Mouse (Mus musculus): ENCODE measurements around the gene Mrpl54.
A peak's percentile ranks its signal among the peaks of the same experiment; 100 is the strongest.

Mrpl54 gene

DNA sequence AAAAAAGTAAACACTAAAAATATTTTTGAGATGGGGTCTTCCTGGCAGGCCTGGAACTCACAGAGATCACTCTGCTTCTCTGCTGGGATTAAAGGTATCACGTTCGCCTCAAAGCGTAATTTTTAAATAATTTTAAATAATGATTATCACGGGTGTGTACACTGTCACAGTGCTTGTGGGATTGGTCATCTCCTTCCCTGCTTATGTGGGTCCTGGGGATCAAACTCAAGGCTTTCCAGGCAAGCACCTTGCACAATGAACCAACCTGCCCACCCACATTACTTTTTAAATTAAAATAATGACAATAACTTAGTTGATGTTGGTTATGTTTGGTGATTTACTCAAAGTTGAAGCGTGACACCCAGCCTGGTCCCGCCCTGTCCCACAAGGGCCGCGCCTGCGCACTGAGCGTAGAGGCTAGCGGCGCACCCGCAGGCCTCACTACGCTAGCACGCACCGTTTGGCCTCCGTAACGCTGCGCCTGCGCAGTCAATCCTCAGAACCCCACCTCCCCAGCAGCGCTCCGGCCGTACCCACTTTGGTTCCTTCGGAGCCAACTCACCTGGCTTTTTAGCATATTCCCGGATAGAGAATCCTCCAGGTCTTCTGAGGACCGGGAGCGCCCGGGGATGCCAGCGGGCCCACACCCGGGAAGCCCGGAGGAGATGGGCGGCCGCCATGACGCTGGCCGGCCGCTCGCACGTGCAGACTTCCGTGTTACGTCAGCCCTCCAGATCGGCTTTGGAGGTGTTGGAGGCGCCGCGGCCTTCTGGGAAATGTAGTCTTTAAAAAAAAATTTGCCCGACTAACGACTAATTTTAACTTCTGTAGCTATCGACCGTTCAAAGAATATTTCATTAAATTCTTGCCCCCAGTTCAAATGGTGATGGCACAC lies at the start of gene Mrpl54, which contains the start of gene Apba3:
TSS of gene Mrpl54 (minus strand) at position 724 of the 895 bp plus-strand sequence.
TSS of gene Apba3 (plus strand) at position 750 of the 895 bp plus-strand sequence.
- DNase-seq, result peak; percentile 97

DNA sequence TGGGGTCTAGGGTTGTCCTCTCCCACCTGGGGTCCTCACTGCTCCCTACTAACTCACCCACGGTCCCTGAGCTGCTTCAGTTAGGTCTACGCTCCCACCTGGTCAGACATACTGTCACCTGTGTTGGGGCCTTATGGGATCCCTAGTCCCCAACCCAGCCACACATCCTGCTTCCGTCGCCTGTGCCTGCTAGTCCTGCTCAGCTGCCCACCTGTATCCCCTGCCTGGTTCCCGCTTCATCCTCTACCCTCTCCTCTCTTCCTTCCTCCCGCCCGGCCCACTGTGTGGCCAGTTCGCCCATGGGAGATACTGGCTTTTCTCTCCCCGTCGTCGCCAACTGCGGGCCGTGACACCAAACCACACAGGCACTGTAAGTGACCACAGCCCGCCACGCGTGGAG lies 48.9 kb upstream of the Mrpl54 start:
- DNase-seq, result no peak

DNA sequence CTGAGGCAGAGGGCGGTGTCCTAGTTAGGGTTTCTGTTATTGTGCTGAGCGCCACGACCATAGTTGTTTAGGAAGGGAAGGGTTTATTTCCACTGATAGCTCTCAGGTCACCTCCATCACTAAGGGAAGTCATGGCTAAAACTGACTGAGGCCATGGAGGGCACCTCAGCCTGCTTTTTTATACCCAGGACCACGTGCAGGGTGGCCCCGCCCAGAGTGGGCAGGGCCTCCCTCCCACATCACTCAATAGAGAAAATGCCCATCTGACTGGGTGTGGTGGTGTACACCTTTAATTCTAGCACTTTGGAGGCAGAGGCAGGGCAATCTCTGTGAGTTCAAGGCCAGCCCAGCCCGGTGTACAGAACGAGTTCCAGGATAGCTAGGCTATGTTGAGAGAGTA lies 47.5 kb upstream of the Mrpl54 start:
- DNase-seq, result no peak

DNA sequence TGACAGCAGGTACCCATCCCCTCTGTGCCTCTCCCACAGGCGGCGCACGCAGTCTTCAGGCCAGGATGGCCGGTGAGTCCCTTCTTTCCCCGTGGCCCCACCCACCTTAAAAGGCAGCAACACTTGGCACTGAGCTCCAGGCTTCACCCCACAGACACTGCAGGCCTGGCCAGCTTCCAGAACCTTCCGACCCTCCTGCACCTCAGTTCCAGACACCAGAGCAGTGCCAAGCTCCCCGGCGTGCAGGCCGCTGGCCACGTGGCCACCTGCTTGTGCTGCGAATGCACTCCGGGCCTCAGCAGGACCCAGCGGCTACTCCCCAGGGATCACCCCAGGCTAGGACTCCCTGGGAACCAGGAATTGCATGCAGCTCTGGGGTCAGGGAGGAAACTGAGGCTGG lies 46.8 kb upstream of the Mrpl54 start:
- DNase-seq, result no peak

DNA sequence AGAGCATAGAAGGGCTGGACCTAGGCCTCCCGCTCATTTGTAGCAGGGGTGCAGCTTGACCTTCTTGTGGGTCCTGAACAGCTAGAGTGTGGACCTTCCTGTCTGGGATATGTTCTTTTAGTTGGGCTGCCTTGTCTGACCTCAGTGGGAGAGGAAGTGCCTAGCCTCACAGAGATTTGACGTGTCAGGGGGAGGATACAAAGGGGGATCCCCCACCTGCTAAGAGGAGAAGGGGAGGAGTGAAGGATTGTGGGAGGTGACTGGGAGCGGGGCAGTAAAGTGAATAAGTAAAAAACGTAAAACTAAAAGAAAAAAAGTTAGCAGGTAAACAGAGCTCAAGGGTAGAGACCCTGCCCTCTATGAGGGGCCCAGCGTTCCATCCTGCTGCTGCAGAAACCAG lies 42.8 kb upstream of the Mrpl54 start:
- no peak for DNase-seq

DNA sequence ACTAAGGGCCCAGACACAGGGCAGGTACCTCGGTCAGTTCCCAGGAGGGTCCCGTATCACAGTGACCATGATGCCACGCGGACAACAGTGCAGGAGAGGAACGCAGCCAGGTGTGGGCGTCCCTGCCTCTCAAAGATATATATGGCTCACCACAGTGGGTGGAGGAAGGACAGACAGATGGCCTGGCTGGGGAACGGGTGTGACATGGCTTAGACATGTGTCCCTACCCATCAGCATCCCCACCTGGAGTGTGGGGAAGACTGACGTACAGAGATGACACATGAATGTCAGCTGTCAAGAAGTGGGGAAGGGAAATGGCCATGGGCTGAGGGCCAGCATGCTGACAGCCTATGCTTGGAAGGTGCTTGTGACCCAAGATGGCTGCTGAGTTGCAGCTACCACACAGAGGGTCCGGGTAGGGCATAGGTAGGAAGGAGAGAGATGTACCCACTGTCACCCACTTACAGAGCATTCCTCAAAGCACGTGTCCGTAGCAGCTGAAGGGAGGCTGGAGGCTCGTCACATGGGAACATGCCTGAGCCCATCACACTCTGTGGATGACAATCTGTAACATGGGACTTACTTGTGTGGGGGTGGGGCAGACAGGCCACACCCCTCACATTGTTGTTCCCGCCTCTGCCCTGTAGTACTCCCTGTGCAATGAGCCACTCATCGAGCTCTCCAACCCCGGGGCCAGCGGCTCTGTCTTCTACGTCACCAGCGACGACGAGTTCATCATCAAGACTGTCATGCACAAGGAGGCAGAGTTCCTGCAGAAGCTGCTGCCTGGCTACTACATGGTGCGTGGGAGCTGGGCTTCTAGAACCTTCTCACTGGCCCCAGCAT lies 40.3 kb upstream of the Mrpl54 start:
- DNase-seq, result no peak

DNA sequence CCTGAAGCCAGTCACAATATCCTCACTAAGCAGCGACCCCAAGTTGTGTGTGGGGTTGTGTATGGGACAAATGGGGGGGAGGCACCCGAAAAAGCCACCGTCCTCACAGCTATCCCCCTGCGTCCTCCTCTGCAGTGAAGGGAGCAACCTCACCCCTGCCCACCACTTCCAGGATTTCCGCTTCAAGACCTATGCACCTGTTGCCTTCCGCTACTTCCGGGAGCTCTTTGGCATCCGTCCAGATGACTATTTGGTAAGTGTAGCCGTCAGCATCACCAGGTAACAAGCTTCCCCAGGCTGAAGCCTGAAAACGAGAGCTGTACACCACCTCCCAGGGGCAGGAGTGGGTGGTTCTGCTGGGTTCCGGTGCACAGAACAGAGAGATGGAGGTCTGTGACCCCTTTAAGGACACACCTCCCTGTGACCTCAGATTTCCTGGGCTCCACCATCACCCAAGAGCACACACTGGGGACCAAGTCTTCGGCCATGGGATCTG lies 39.5 kb upstream of the Mrpl54 start:
- DNase-seq, result no peak

DNA sequence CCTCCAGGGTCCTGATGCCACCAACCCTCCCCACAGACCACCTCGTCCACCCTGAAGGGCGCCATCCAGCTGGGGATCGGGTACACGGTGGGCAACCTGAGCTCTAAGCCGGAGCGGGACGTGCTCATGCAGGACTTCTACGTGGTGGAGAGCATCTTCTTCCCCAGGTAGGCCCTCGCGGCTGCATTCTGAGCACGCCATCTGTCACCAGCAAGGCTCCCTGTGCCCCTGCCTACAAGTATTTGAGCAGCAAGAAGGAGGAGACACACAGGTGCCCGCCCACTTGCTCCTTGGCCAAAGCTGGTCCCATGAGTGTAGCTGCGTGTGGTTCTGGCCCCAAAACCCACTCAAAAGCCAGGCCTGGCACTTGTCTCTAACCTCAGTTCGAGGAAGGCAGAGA lies 38.9 kb upstream of the Mrpl54 start:
- no peak for DNase-seq

DNA sequence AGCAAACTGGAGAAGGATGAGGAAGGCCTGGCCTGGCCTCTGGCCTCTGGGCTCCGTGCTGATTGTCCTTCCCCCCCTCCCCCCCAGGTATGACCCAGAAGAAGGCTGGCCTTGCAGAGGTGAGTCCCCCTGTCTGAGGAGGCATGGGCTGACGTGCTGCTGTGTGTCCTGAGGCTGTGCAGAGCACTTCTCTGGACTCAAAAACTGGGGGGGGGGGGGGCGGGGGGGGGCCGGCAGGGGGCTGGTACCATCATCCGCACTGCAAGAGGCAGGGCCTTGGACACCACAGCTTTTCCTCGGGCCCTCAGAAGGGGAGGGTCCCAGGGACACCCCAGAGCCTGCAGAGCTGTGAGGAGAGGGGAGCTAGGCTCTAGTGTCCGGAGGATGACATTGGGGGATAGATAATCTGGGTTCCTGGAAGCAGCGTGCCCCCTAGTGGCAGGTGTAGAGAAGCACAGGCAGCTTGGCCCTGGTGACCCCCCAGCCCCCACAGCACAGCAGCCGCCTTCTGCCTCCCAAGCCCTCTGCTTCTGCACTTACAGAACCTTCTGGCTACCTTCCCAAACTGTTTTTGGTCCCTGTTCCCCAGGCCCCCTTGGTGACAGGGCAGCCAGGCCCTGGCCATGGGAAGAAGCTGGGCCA lies 38.0 kb upstream of the Mrpl54 start:
- peak; percentile 77 for DNase-seq

DNA sequence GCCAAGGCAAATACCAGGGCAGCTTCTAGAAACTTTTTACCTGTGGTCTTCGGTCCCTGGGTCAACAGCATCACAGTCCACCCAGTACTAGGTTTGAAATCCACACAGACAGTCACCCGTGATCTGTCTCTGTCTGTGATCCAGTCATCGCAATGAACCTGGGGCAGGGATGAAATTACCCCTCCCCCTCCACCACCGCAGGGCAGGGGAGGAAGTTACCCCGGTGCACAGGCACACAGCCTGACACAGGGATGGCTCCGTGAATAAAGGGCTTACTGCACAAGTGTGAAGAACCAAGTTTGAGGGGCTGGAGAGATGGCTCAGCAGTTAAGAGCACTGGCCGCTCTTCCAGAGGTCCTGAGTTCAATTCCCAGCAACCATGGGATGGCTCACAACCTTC lies 37.0 kb upstream of the Mrpl54 start:
- peak; percentile 82 for DNase-seq

DNA sequence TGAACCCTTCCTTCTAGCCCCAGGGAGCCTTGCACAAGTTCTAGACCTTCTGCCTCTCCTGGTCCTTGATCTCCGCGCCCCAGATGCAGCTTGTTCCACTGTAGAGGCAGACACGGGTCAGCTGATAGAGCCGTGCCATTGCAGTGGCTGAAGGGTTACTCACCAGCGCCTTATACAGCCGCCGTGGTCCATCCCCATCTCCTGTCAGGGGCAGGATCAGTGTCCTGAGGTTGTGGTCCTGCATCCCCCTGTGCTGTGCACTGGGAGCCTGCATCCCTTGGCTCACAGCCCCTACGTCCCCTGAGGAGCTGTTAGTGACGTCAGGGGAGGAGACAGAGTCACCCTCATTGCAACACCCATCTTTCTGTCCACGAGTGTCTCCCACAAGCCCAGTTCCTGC lies 36.5 kb upstream of the Mrpl54 start:
- no peak for DNase-seq

DNA sequence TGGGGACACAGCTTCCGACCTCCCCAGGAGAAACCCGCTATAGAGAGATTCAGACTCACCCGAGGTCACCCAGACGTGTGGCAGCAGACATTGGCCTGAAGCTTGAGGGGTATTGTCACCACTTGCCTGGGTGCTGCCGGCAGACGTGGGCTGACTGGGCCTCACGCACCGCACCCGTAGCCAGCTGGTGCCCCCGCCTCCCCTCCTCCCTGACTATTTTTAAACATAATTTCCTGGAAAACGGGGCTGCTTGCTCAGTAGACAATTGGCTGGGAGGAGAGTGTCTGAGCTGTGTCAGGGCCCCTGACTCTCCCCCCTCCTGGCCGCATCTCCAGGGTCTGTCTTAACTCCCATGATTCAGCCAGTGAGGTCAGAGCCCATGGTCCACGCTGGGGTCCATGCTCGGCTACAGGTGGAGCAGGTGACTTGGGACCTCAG lies 36.1 kb upstream of the Mrpl54 start:
- peak; percentile 52 for DNase-seq

DNA sequence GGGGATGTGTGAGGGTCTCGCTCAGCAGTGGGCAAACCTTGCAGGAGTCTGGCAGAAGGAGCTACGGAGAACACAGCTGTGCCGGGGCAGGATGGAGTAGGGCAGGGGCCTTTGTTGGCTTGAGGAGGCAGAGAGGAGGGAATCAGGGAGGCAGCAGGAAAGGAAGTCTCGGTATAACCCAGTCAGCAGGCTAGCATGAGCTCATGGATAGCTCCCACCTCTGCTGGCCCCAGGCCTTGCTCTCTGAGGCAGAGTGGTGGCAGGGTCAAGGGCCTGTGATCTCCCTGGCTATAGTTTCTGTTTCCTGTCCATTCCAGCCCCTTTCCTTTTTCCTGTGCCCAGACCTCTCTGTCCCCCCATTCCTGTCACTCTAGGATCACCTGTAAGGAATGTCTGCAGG lies 35.6 kb upstream of the Mrpl54 start:
- DNase-seq, result no peak

DNA sequence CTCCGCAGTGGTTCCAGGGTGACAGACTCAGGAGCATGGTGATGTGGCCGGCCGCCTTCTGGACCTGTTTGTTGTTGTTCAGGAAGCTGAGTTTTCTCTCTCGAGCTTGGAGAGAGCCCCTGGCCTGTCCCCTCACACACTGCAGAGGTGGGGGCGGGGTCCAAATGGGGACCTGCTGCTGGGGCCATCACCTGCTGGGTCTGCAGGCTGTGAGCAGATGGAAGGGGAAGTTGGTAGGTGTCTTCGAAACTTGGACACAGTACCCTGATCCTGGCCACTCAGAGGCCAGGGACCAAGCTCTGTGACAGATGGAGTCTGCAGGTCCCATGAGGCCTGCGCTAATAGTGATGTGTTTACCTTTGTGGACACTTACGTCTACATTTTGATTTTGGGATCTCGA lies 34.6 kb upstream of the Mrpl54 start:
- DNase-seq, result no peak

DNA sequence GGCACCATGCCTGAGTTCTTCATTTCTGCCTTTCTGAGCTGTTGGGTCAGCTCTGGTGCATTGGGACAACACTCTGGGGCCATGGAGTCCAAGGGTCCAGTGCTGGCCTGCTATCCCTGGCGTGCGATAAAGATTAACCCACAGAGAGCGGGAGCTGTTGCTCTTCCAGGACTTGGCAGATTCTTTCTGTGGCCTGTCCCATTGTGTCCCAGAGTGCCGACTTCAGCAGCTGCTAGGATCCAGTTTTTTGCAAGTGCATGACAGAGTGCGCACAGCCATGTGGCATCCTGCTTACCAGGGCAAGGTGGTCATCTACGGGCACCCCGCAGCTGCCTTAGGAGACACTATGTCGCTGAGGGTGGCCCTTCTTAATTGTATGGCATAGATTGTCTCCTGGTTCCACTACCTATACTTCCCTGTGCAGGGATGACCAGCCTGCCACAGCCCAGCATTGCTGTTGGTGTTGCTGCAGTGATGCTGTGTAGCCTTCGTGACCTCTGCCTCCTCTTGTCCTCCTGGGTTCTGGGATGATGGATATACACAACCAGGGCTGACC lies 33.7 kb upstream of the Mrpl54 start:
- no peak for DNase-seq

DNA sequence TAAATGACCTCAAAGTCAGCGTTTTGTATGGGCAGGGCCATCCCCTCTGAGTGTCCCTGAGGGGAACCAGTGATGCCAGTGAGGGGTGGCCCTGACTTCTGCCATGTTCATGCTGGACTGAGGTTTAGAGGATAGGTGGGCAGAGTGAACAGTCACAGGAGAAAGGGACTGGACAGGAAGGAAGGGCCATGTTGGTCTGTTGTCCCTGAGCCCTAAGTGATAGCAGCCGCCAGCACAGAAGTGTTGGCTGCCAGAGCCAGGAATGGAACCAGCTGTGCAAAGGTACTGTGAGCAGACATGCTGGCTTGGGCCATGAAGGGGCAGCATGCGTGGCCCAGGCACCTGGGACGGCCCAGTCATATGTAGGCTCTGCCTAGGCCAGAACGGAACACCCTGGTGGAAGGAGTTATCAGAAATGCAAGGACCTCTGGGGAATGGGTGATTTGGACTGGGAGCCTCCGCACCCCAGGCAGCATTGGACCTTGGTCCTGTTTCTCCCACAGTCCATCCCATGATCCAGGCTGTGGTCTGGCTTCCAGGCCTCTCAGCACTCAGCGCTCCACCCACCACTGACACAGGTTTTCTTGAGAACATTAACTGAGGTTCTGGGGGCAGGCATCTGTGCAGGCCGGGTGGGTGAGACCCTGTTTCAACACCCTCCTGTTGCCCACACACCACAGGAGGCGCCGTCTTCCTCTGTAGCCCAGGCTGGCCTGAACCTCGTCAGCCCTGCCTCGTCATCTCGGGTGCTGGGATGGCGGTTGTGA lies 33.0 kb upstream of the Mrpl54 start:
- DNase-seq, result no peak

DNA sequence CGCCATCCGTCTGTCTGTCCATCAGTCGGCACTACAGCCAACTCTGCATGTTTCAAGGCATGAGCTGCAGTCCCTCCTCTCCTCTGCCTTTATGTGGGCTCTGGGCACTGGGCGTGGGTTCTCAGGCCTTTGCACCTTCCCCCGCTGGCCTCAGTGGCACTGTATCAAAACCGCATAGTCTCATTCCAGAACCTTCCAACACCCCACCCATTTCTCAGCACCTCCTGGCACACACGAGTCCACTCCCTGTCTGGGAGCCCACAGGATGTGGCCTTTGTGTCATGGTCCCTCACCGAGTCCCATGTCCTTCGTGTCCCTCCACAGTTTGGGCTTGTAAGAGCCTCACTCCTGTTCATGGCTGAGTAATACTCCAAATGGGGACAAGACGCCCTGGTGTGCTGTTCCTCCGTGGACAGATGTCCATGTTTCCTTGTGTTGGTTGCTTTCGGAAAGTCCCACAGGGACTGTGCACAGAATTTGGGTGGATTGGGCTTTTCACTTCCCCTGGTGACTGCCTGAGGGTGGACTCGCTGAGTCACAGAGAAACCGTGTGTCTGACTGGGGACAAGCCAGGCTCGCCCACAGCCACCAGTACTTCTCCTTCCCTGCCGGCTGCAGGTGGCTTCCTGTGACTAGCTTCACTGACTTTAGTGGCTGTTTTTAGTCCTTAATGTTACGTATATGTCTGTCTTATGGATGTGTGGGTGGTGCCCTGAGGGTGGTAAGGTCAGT lies 31.8 kb upstream of the Mrpl54 start:
- peak; percentile 74 for DNase-seq

DNA sequence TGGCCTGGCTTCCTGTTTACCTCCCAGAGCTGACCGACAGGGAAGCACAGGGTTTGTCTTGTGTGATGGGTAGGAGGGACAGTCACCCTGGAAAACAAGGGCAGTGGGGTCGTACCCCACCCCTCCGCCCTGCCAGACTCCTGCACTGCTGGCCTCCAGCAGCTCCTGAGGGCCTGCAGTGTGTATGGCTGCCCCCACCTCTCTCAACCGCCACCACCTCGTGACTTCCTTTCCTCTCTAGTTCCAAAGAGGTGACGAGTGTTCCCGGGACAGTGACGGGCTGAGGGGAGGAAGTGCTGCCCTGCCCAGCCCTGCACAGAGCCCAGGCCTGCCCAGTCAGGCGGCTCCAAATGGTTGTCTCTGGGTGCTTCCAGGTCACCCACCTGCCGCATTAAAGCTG lies 31.1 kb upstream of the Mrpl54 start:
- DNase-seq, result peak; percentile 84

DNA sequence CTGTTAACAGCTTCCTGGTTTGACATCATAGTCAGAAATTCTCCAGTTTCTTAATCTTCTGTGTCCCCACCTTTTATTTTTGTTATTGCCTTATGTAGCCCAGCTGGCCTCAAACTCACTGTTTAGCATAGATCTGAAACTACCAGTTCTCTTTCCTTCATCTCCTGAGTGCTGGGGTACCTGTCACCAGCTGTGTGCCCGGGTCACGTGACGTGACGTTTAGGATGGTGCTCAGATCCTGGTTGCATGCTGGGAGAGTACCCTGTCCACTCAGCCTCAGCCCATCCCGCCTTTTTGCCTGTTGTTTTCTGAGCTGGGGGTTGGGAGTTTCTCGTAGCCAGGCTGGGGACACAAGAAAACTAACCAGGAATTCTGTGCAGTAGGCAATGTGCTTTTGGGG lies 30.5 kb upstream of the Mrpl54 start:
- peak; percentile 79 for DNase-seq

DNA sequence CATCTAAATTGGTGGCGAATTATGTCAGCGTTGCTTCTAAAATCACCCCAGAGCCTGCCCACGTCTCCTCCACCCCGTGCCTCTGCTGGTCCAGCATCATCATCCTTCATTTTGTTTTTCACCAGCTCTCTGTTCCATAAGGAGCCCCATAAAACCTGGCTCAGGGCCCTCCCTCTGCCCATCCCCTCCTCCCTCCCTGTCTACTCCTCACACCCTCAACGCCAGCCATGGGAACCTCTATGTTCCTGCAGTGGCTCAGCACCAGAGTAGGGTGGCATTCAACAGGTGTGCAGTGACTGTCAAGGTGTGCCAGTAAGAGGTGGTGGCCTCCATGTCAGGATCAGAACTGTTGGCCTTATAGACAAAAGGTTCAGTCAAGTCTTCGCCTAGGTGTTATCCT lies 28.5 kb upstream of the Mrpl54 start:
- DNase-seq, result no peak

DNA sequence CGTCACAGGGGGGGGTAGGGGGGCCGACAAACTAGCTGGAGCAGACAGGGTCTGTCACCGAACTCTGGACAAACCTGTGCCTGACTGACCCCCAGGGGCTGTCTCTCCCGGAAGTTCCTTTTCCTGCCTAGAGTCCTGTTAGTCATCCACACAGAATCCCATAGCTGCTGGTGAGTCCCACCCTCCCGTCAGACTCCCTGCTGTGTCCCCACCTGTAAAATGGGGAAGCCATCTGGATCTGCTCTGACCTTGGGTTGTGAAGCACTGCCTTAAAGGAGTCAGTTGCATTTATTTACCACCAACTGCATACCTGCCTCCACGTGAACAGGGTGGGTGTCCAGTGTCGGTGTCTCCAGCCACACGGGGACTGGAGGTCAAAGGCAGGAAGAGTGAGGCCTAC lies 27.7 kb upstream of the Mrpl54 start:
- DNase-seq, result no peak
